In the genomic region with DNA sequence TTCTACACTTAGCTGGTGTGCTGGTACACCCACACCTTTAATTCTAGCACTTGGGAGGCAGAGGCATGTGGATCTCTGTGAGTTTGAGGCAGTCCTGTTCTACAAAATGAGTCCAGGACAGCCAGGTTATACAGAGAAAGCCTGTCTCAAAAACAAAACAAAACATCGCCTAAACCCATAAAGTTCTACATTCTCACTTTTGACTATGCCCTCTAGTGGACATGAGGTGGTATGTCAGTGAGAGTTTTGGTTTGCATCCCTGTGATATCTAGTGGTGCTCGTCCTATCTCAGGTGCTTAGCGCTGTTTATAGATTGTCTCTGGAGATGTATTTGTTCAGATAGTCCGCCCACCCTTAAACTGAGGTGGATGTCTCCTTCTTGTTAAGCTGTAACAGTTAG, we compare ENCODE assay signal across 8 mouse cellular contexts. TPM values are rescaled to one million over a fixed set of nuclear protein-coding genes. Genes with fewer than 3 reads are reported as not detected.
DNase-seq lines count a peak whose midpoint lies in the region; ATAC-seq and TF ChIP-seq lines count a peak whose summit lies in the region.

No protein-coding gene starts in this region.

- no peak overlapping the region for H3K9ac ChIP-seq in embryonic facial prominence, embryonic 11.5 days (replicated peaks; ENCODE audit: low read length)
- H3K9ac ChIP-seq in heart, embryonic 11.5 days (ENCODE audit: low read depth, low read length): no peak overlapping the region

- peak; percentile 42 for TF ChIP-seq CTCF in lung, adult 2 months (IDR thresholded peaks at IDR 0.05; ENCODE audit: insufficient read depth, low read length)

- TF ChIP-seq POLR2A in lung, adult 2 months (IDR thresholded peaks at IDR 0.05; ENCODE audit: borderline replicate concordance, extremely low read depth, low read depth, low read length): no peak

- no peak for ATAC-seq in embryonic facial prominence, embryonic 11.5 days (replicated peaks; ENCODE audit: insufficient number of reproducible peaks, low FRiP score, low TSS enrichment, low read depth)
- no peak for ATAC-seq in heart, embryonic 11.5 days (replicated peaks; ENCODE audit: insufficient number of reproducible peaks, low FRiP score, low TSS enrichment)

- no peaks in the 10 kb centered on the region for H3K9me3 ChIP-seq in embryonic facial prominence, embryonic 11.5 days (replicated peaks; ENCODE audit: control insufficient read depth, low read length)
- H3K9me3 ChIP-seq in embryonic facial prominence, embryonic 10.5 days: no peaks in the 10 kb centered on the region
- H3K9me3 ChIP-seq in heart, embryonic 11.5 days (replicated peaks; ENCODE audit: control insufficient read depth, low read length): no peaks in the 10 kb centered on the region

- H3K27ac ChIP-seq in embryonic facial prominence, embryonic 11.5 days (replicated peaks; ENCODE audit: low read depth, low read length): no peak overlapping the region
- no peak overlapping the region for H3K27ac ChIP-seq in embryonic facial prominence, embryonic 10.5 days (replicated peaks)
- no peak overlapping the region for H3K27ac ChIP-seq in heart, embryonic 11.5 days (ENCODE audit: low read depth, low read length)

- H3K4me3 ChIP-seq in embryonic facial prominence, embryonic 11.5 days (ENCODE audit: low read depth, low read length): no peak overlapping the region
- H3K4me3 ChIP-seq in embryonic facial prominence, embryonic 10.5 days: no peak overlapping the region
- no peak overlapping the region for H3K4me3 ChIP-seq in lung, adult 2 months (replicated peaks; ENCODE audit: extremely low read depth, low read depth, low read length)
- no peak overlapping the region for H3K4me3 ChIP-seq in heart, embryonic 11.5 days (ENCODE audit: low read depth, low read length)

- no peaks in the 10 kb centered on the region for H3K36me3 ChIP-seq in embryonic facial prominence, embryonic 11.5 days (replicated peaks; ENCODE audit: control insufficient read depth, insufficient read depth, low read depth, low read length)
- no peaks in the 10 kb centered on the region for H3K36me3 ChIP-seq in embryonic facial prominence, embryonic 10.5 days (replicated peaks)
- no peaks in the 10 kb centered on the region for H3K36me3 ChIP-seq in heart, embryonic 11.5 days (ENCODE audit: control insufficient read depth, insufficient read depth, low read length)

- no peaks in the 10 kb centered on the region for H3K4me1 ChIP-seq in embryonic facial prominence, embryonic 11.5 days (ENCODE audit: control insufficient read depth, insufficient read depth, low read length)
- peaks cover 4% of the 10 kb centered on the region; the same call in 1 of the 2 replicates for H3K4me1 ChIP-seq in embryonic facial prominence, embryonic 10.5 days
- H3K4me1 ChIP-seq in lung, adult 2 months (ENCODE audit: control insufficient read depth, insufficient read depth, low read length): no peaks in the 10 kb centered on the region
- H3K4me1 ChIP-seq in heart, embryonic 11.5 days (ENCODE audit: control insufficient read depth, insufficient read depth, low read length): no peaks in the 10 kb centered on the region

- H3K27me3 ChIP-seq in embryonic facial prominence, embryonic 11.5 days (ENCODE audit: control insufficient read depth, insufficient read depth, low read length): no peaks in the 10 kb centered on the region
- peaks cover 22% of the 10 kb centered on the region for H3K27me3 ChIP-seq in embryonic facial prominence, embryonic 10.5 days (replicated peaks; ENCODE audit: low read depth, poor library complexity, severe bottlenecking)
- H3K27me3 ChIP-seq in heart, embryonic 11.5 days (ENCODE audit: control insufficient read depth, insufficient read depth, low read length): peaks cover 19% of the 10 kb centered on the region

- 26% methylated on average over 4 of the region's 4 CpGs for WGBS in embryonic facial prominence, embryonic 11.5 days
- 31% methylated on average over 4 of the region's 4 CpGs for WGBS in embryonic facial prominence, embryonic 10.5 days
- 16% methylated on average over 4 of the region's 4 CpGs for WGBS in lung, adult 2 months
- 19% methylated on average over 4 of the region's 4 CpGs for WGBS in heart, embryonic 11.5 days (ENCODE audit: insufficient replicate concordance)

- DNase-seq in embryonic facial prominence, embryonic 11.5 days (ENCODE audit: low spot score): peak; percentile 66
- no peak for DNase-seq in embryonic facial prominence, embryonic 10.5 days (ENCODE audit: low spot score)
- DNase-seq in lung, adult 2 months: no peak
- DNase-seq in lung, adult 18-20 months: no peak
- DNase-seq in MN1 (ENCODE audit: low spot score): peak; percentile 40
- peak; percentile 36 for DNase-seq in forelimb bud, embryonic 11.5 days (ENCODE audit: low read depth, low spot score)
- DNase-seq in thymus, postnatal 25 days: peak; percentile 46

- no peak overlapping the region for H3K4me2 ChIP-seq in embryonic facial prominence, embryonic 11.5 days (ENCODE audit: low read depth, low read length)
- H3K4me2 ChIP-seq in heart, embryonic 11.5 days: no peak overlapping the region

RNA-seq across cellular contexts. Expression of a gene that starts 6.5 kb away (rescaled TPM):
- 2.0 and 2.3 TPM in 2 replicates for polyA plus RNA-seq in embryonic facial prominence, embryonic 11.5 days (2014; fragmentation: Nextera tagmentation; extraction: Ambion mirVana)
- 2.2 and 3.7 TPM in 2 replicates for polyA plus RNA-seq in embryonic facial prominence, embryonic 10.5 days (2016; fragmentation: Nextera tagmentation; extraction: Ambion mirVana)
- 1.2 and 10.7 TPM in 2 replicates for polyA plus RNA-seq in lung, adult 2 months (2012; rRNA removed)
- 1.6 and 1.7 TPM in 2 replicates for polyA plus RNA-seq in heart, embryonic 11.5 days (2014; fragmentation: Nextera tagmentation; extraction: Ambion mirVana)

RNA-seq across cellular contexts. Expression of a gene that starts 8.9 kb away (rescaled TPM):
- polyA plus RNA-seq in embryonic facial prominence, embryonic 11.5 days (2014; fragmentation: Nextera tagmentation; extraction: Ambion mirVana): 8.8 and 9.2 TPM in 2 replicates
- polyA plus RNA-seq in embryonic facial prominence, embryonic 10.5 days (2016; fragmentation: Nextera tagmentation; extraction: Ambion mirVana): 9.7 TPM in 2 replicates
- 3.3 and 8.6 TPM in 2 replicates for polyA plus RNA-seq in lung, adult 2 months (2012; rRNA removed)
- polyA plus RNA-seq in heart, embryonic 11.5 days (2014; fragmentation: Nextera tagmentation; extraction: Ambion mirVana): 0.25 and 1.3 TPM in 2 replicates

RNA-seq across cellular contexts. Expression of a gene that starts 30.5 kb away (rescaled TPM):
- polyA plus RNA-seq in embryonic facial prominence, embryonic 11.5 days (2014; fragmentation: Nextera tagmentation; extraction: Ambion mirVana): 0.49 and 0.50 TPM in 2 replicates
- 0.96 and 1.4 TPM in 2 replicates for polyA plus RNA-seq in embryonic facial prominence, embryonic 10.5 days (2016; fragmentation: Nextera tagmentation; extraction: Ambion mirVana)
- 0.69 and 1.3 TPM in 2 replicates for polyA plus RNA-seq in lung, adult 2 months (2012; rRNA removed)
- 0.31 and 0.36 TPM in 2 replicates for polyA plus RNA-seq in heart, embryonic 11.5 days (2014; fragmentation: Nextera tagmentation; extraction: Ambion mirVana)

RNA-seq across cellular contexts. Expression of a gene that starts 39.1 kb away (rescaled TPM):
- polyA plus RNA-seq in embryonic facial prominence, embryonic 11.5 days (2014; fragmentation: Nextera tagmentation; extraction: Ambion mirVana): not detected in 2 replicates
- polyA plus RNA-seq in embryonic facial prominence, embryonic 10.5 days (2016; fragmentation: Nextera tagmentation; extraction: Ambion mirVana): not detected in 2 replicates
- polyA plus RNA-seq in lung, adult 2 months (2012; rRNA removed): 3.0 and 4.8 TPM in 2 replicates
- polyA plus RNA-seq in heart, embryonic 11.5 days (2014; fragmentation: Nextera tagmentation; extraction: Ambion mirVana): not detected in 2 replicates

Comparison
In these comparisons a context has a peak if more than half of its experiments do, and no peak if none do; other contexts are left out.
1. DNase-seq: peak in embryonic facial prominence, embryonic 11.5 days (single experiment), MN1 (single experiment), forelimb bud, embryonic 11.5 days (single experiment) and thymus, postnatal 25 days (single experiment); none in embryonic facial prominence, embryonic 10.5 days (single experiment), lung, adult 2 months (single experiment) and lung, adult 18-20 months (0 of 2).